Mouse (Mus musculus) liver, adult 2 months (tissue): ENCODE measurements at regions not wholly inside any gene's neighbourhood (a gene's known extent, or its start where the extent isn't known, plus 50 kb on each side); places are given as distances from the start of the nearest gene placed in this dataset.
A peak's percentile ranks its signal among the peaks of the same experiment; 100 is the strongest.

Source experiments
- CTCF ChIP-seq: fragments of 200-500 bp; IDR thresholded peaks from 2 replicates; pipeline ENCODE4 v1.5.1; 2011; ENCODE audit warnings: low read depth, low read length, control low read depth
- POLR2A ChIP-seq: fragments of 200-500 bp; IDR thresholded peaks from 2 replicates; pipeline ENCODE4 v1.6.1; 2011; ENCODE audit warnings: low read length, control low read depth; ENCODE audit not compliant: insufficient read depth; ENCODE audit errors: extremely low read depth

DNA sequence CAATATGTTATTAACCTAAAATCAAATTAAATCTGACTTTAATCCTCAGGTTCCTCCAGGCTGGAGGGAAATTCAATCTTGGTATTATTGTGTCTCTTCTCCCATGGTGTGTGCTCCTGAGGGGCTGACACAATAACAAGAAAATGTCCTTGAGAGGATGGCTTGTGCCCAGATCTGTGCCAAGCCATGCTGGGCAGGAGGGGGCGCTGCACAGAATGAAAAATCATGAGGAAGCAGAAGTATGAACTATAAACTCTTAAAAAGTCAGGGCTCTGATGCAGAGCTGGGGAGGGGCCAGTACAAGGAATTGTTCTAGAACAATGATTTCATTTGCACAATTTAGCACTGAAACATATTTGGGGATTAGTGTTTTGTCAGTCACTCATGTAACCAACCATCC, 312.5 kb upstream of the Kdm8 start:
- TF ChIP-seq CTCF (peak; percentile 41), POLR2A (no peak)
